Mouse (Mus musculus) lung, adult 2 months (tissue): ENCODE measurements around the gene Cys1. TPM values are rescaled to one million over a fixed set of nuclear protein-coding genes. Genes with fewer than 3 reads are reported as not detected.
A peak's percentile ranks its signal among the peaks of the same experiment; 100 is the strongest.

Experiments used
- DNase-seq: peaks from one replicate; pipeline ENCODE4 v3.0.0; 2022
- H3K4me1 ChIP-seq: fragments of 200-500 bp; 2 replicates; pipeline ENCODE4 v1.6.1; 2011; ENCODE audit warnings: low read length; ENCODE audit not compliant: control insufficient read depth, insufficient read depth
- H3K4me3 ChIP-seq: fragments of 200-500 bp; replicated peaks from 2 replicates; pipeline ENCODE3; 2011; ENCODE audit warnings: low read depth, mild to moderate bottlenecking, control low read depth, low read length; ENCODE audit errors: extremely low read depth
- CTCF ChIP-seq: fragments of 200-500 bp; IDR thresholded peaks from 2 replicates; pipeline ENCODE4 v1.5.1; 2011; ENCODE audit warnings: mild to moderate bottlenecking, low read length, control low read depth; ENCODE audit not compliant: insufficient read depth
- POLR2A ChIP-seq: fragments of 200-500 bp; IDR thresholded peaks from 2 replicates; pipeline ENCODE4 v1.6.1; 2011; ENCODE audit warnings: low read depth, mild to moderate bottlenecking, control low read depth, low read length, borderline replicate concordance; ENCODE audit errors: extremely low read depth
- whole genome bisulfite sequencing: fragments of 180-500 bp; shearing (Covaris S2); methylation state at CpG from one replicate; pipeline ENCODE4 v1.1.7; 2018; 5-methylcytosine and 5-hydroxymethylcytosine counted together
- polyA plus RNA-seq: library from polyadenylated mRNA; depleted of rRNA; stranded (reverse); fragments of >200 nt; gene quantifications from 2 replicates; pipeline ENCODE4 v1.2.3, GENCODE M21; 2012; rRNA removed

Cys1 gene
- polyA plus RNA-seq: 16.7 and 22.5 TPM in 2 replicates

DNA sequence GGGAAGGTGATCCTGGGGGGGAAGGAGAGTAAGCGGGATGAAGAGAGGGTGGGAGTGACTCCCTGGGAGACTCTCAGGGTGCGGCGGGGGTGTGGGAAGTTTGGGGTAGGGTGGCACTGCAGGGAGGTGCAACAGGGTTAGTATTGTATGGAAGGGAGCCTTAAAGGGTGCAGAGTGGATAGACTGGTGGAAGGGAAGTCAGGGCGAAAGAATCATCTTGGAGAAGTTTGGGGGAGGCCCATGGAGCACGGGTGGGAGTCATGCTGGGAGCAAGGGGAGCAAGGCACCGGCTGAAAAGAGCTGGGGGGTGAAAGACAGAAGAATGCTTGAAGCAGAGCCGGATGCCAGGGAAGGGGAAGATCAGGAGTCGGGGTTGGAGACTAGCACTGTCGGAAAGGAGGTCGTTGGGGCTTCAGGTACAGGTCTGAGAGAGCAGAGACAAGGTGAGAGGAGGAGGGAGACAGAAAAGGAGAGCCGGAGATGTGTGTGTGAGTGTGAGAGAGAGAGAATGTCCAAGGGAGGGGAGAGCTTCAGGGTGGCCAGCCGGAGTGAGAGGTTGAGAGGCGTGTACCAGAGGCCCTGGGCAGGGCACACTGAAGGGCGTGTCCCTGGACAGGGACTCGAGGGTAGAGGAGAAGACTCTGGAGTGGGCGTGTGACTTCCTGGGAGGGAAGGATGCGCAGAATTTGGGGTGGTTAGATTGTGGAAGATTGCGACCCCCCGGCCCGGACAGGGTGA lies at the start of gene Cys1:
Gene Cys1, minus strand, starts transcription at position 528 of the 738 bp plus-strand sequence.
- TF ChIP-seq POLR2A (peak; percentile 70; the same call in 1 of the 2 replicates), CTCF (no peak)
- peak within 1 kb of the TSS; percentile 61 for H3K4me3 ChIP-seq
- WGBS: 3% methylated on average over 20 of the region's 20 CpGs
- no peaks in the 10 kb centered on the region; the same call in 1 of the 2 replicates for H3K4me1 ChIP-seq
- peak; percentile 40 for DNase-seq

DNA sequence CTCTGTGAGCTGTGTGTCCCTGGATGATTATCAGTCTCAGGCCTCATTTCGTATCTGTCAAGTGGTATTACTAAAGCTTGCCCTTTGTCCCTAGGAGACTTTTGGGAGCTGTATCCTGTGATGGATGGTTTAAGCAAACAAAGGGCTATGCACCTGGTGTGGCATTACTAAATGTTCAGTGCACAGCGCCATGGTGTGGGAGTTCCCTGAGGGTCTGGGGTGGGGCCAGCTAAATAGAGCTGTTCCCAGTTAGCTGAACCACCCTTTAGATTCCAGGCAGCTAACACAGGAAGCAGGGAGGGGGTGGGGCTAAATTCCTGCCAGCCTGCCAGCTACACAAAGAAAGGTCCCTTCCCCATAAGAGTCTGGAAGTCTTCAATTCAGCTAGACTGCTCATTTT lies 42.8 kb upstream of the Cys1 start:
- Histone ChIP-seq H3K4me1 (peaks cover 3% of the 10 kb centered on the region; the same call in 1 of the 2 replicates), H3K4me3 (no peak overlapping the region)
- TF ChIP-seq CTCF (no peak), POLR2A (no peak)
- no peak for DNase-seq
- WGBS: 23% methylated on average over 2 of the region's 2 CpGs

DNA sequence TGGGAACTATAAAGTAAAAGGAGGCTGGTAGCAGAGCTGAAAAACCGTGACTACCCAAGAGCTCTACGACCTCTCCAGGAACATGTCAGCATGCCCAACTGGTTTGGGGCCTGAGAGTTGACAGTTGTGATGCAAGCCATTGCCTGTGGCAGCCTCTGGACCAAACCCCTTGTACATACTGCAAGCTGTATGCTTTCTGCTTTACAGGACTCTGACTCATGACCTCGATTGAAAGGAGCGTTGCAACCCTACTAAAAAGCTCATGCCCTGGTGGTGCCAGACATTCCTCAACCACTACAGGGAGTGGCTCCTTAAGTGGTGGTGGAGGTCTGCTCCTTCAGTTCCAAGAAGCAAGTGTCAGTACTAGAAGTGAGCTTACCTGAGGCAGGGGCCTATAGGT lies 42.2 kb upstream of the Cys1 start:
- TF ChIP-seq POLR2A (no peak), CTCF (no peak)
- WGBS: 41% methylated on average over 4 of the region's 4 CpGs
- DNase-seq: no peak
- Histone ChIP-seq H3K4me3 (no peak overlapping the region), H3K4me1 (peaks cover 3% of the 10 kb centered on the region; the same call in 1 of the 2 replicates)

DNA sequence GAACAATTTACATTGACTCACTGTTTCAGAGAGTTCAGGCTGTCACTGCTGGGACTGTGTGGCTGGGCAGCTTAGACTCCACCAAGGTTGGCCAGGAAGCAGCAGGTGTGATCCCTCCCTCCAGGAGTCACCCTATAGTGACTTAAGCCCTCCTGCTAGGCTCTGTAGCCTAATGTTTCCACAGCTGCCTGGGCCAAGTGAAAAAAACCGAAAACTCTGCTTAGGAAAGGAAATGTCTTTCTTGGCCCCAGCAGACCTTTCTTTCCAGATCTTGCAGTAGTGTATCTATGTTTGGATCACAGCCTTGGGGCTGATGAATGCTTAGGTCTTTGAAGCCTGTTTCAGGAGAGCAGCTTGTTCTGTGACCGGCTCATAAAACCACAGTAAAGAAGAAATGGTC lies 41.8 kb upstream of the Cys1 start:
- Histone ChIP-seq H3K4me1 (peaks cover 3% of the 10 kb centered on the region; the same call in 1 of the 2 replicates), H3K4me3 (no peak overlapping the region)
- DNase-seq: no peak
- TF ChIP-seq CTCF (no peak), POLR2A (no peak)
- 34% methylated on average over 2 of the region's 2 CpGs for WGBS

DNA sequence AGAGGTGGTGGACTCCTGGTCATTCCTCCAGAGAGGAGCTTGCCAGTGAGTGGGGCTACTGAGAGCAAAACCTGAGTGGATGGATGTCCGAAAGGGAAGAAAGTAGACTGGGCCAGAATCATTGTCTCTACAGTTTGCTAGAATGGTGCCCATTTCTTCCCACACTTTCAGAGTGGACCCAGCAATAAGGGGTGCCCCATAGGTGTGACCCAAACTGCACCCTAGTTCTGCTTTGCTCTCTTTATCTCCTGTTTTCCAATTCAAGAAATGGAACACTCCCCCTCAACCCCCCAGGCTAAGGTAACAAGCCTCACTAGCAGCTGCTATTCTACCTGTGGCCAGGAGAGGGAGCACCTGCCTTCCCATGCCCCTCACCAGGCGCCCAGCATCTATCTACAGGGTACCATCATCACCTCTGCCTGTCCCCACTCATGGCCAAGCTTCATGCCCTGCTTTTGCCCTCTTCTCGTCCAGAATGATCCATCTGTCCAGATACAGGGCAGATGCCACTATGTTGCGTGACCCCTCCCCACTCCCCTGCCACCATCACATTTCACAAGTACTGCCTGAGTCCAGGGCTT lies 35.2 kb upstream of the Cys1 start:
- TF ChIP-seq POLR2A (no peak), CTCF (peak; percentile 88)
- H3K4me1 ChIP-seq: no peaks in the 10 kb centered on the region
- WGBS: 56% methylated on average over 4 of the region's 4 CpGs
- H3K4me3 ChIP-seq: no peak overlapping the region
- peak; percentile 36 for DNase-seq

DNA sequence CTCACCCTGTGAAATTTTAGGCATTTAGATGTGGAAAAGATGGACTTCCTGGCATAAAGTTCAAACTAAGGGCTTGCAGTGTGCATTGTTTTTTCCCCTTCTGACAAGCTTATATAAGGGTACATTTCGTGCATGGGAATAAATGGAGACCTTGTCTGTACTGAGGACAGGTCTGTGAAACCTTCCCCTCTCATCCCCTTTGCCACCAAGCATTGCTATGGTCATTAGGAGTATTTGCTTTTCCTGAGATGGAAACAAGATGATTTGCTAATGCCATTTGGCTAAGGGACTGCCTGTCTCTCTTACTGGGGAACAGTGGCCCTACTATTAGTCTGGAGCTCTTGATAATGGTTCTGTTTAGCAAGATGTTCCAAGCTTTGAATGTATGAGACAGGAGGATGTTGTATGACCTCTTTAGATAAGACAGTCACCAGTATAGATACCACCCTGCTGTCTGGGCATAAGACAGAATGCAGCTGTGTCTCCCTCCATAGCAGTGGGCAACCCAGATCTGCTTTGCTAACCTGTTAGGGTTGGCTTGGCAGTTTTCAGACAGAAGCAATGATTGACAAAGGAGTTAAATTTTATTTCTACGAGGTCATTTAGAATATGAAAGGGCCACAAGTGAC lies 33.8 kb upstream of the Cys1 start:
- whole genome bisulfite sequencing: 74% methylated on average over 2 of the region's 2 CpGs
- TF ChIP-seq CTCF (no peak), POLR2A (no peak)

DNA sequence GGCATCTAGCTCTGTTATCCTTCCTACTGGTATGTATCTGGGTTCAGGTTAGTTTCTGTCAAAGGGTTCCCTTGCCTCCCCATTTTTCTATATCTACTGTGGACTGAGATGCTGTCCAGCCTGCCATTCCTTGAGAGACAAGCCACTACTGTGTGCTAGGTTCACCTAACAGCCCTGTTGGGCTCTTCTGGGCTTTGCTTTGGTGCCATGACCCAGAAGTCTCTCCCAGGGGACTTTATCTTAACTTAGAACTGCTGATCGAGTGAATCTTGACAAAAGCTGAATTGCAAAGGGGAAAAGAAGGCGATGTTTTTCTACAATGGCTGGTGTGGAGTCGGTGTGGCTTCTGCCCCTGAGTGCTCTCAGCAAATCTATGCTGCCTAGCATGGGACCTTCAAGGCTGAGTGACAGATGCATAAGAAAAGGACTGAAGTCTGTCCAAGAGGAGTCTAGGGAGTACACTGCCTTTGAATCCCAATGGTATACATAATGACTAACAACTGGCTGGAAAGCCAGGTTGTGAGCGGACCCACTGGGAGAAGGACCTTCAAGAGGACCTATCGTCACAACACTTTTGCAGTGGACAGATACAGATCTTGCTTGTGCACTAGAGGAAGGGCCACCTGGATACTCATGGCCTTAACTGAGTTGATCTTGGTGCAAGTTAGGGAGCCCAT lies 33.1 kb upstream of the Cys1 start:
- Histone ChIP-seq H3K4me1 (no peaks in the 10 kb centered on the region; the same call in 1 of the 2 replicates), H3K4me3 (no peak overlapping the region)
- WGBS: 88% methylated on average over 5 of the region's 5 CpGs
- no peak for TF ChIP-seq POLR2A
- TF ChIP-seq CTCF: no peak
- no peak for DNase-seq

More for the DNA sequence above, 33.8 kb upstream of the Cys1 start:
- no peaks in the 10 kb centered on the region; the same call in 1 of the 2 replicates for H3K4me1 ChIP-seq
- H3K4me3 ChIP-seq: no peak overlapping the region
- DNase-seq: no peak

DNA sequence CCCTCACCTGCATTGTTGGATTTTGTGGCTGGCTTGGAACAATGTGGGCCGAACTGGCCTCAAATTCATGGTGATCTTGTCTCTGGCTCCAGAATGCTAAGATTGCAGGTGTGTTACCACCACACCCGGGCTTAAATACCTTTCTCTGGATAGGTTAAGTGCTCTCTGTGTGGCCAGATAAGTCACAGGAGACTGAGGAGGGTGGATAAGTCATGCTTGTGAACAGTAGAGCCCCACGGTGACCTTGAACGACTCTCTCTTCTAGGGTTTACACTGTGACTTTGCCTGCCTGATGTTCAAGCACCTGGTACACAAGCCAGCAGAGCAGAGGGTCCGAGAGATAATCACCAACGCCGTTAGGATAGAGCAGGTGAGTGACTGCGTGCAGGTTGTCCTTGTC lies 30.8 kb upstream of the Cys1 start:
- Histone ChIP-seq H3K4me1 (peaks cover 8% of the 10 kb centered on the region), H3K4me3 (no peak overlapping the region)
- 77% methylated on average over 8 of the region's 8 CpGs for WGBS
- DNase-seq: no peak
- TF ChIP-seq CTCF: no peak
- no peak for TF ChIP-seq POLR2A

DNA sequence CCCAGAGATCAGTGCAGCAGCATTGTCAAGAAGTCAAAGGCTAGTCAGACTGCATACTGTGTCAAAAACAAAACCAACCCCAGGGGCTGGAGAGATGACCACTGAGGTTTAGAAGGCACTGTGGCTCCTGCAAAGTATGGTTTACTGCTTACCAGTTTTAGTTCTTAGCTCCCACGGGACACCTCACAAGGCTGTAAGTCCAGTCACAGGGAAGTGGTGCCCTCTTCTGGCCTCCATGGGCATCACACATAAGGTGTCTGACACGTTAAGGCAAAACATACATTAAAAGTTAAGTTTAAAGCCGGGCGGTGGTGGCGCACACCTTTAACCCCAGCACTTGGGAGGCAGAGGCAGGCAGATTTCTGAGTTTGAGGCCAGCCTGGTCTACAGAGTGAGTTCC lies 29.1 kb upstream of the Cys1 start:
- WGBS: 59% methylated on average over 5 of the region's 5 CpGs
- Histone ChIP-seq H3K4me3 (no peak overlapping the region), H3K4me1 (peaks cover 8% of the 10 kb centered on the region)
- peak; percentile 12 for DNase-seq
- peak; percentile 63 for TF ChIP-seq CTCF
- TF ChIP-seq POLR2A: no peak
